Mouse (Mus musculus) intestine, embryonic 14.5 days (tissue): ENCODE results near the gene Ncapg2. TPM values are rescaled to one million over a fixed set of nuclear protein-coding genes. Genes with fewer than 3 reads are reported as not detected.

Experiments
- ATAC-seq: fragments of 200-750 bp; cut with Nextera tagmentation; replicated peaks from 2 replicates; pipeline ENCODE4 v1.8.0; 2017; ENCODE audit warnings: low read depth, moderate number of reproducible peaks, moderate TSS enrichment, moderate library complexity; ENCODE audit not compliant: low FRiP score, low TSS enrichment
- DNase-seq: peaks from one replicate; pipeline ENCODE4 v3.0.0-alpha.2; 2018; ENCODE audit warnings: low spot score
- H3K27ac ChIP-seq: fragments of 300-500 bp; sonication (generic); 2 replicates; pipeline ENCODE4 v1.5.1; 2014; ENCODE audit warnings: low read depth, mild to moderate bottlenecking, control low read depth
- H3K27me3 ChIP-seq: fragments of 300-500 bp; sonication (generic); replicated peaks from 2 replicates; pipeline ENCODE4 v1.6.1; 2014; ENCODE audit warnings: low read length, control low read depth; ENCODE audit not compliant: control insufficient read depth, insufficient read depth
- H3K36me3 ChIP-seq: fragments of 300-500 bp; sonication (generic); 2 replicates; pipeline ENCODE4 v1.6.1; 2014; ENCODE audit warnings: low read length, control low read depth; ENCODE audit not compliant: control insufficient read depth, insufficient read depth
- H3K4me1 ChIP-seq: fragments of 300-500 bp; sonication (generic); replicated peaks from 2 replicates; pipeline ENCODE4 v1.6.1; 2014; ENCODE audit warnings: low read length, control low read depth, mixed read lengths; ENCODE audit not compliant: control insufficient read depth, insufficient read depth
- H3K4me2 ChIP-seq: fragments of 300-500 bp; sonication (generic); 2 replicates; pipeline ENCODE4 v1.6.1; 2014; ENCODE audit warnings: low read length
- H3K4me3 ChIP-seq: fragments of 300-500 bp; sonication (generic); 2 replicates; pipeline ENCODE4 v1.5.1; 2014; ENCODE audit warnings: low read depth, low read length, control low read depth, mixed read lengths
- H3K9ac ChIP-seq: fragments of 300-500 bp; sonication (generic); 2 replicates; pipeline ENCODE4 v1.6.1; 2014; ENCODE audit warnings: mild to moderate bottlenecking, low read length
- H3K9me3 ChIP-seq: fragments of 300-500 bp; sonication (generic); 2 replicates; pipeline ENCODE4 v1.6.1; 2016; ENCODE audit warnings: low read length, control low read depth; ENCODE audit not compliant: control insufficient read depth
- WGBS: fragments of 180-500 bp; shearing (Covaris S2); extraction: QIAGEN DNeasy Blood & Tissue Kit; methylation state at CpG from one replicate; pipeline ENCODE4 v1.1.7; 2014; 5-methylcytosine and 5-hydroxymethylcytosine counted together
- polyA plus RNA-seq: library from polyadenylated mRNA; unstranded; fragments of >200 nt; fragmentation: Nextera tagmentation; extraction: Ambion mirVana; gene quantifications from 2 replicates; pipeline ENCODE4 v1.2.1, GENCODE M21; 2014

The Ncapg2 gene
- polyA plus RNA-seq, 1 experiment from 2014 or later, result 43.7 TPM

GRCm38 (mm10) chr12:116485591-116486403, 80.6 kb downstream of the Ncapg2 start, which contains the start of gene Ptprn2:
Gene Ptprn2, plus strand, starts transcription at chr12:116485720.
- H3K9me3 ChIP-seq, result no peaks in the 10 kb centered on the region
- ATAC-seq (peak; percentile 80), DNase-seq (peak; percentile 94)
- H3K9ac ChIP-seq, result peak within 1 kb of the TSS; percentile 7; the same call in 1 of the 2 replicates
- H3K27me3 ChIP-seq, result peaks cover 13% of the 10 kb centered on the region; the same call in 1 of the 2 replicates
- H3K4me3 ChIP-seq, result peak within 1 kb of the TSS; percentile 46
- H3K27ac ChIP-seq, result no peak within 1 kb of the TSS
- H3K4me1 ChIP-seq, result peaks cover 5% of the 10 kb centered on the region; the same call in 1 of the 2 replicates
- no peaks in the 10 kb centered on the region for H3K36me3 ChIP-seq
- peak within 1 kb of the TSS; percentile 98 for H3K4me2 ChIP-seq
- WGBS, result under 1% methylated on average over 71 of the region's 86 CpGs

- no peaks in the 10 kb centered on the region for H3K36me3 ChIP-seq
- ATAC-seq (no peak), DNase-seq (no peak)
- peaks cover 5% of the 10 kb centered on the region; the same call in 1 of the 2 replicates for H3K4me1 ChIP-seq
- H3K9ac ChIP-seq, result no peak overlapping the region
- no peaks in the 10 kb centered on the region for H3K9me3 ChIP-seq
- peak overlapping the region; percentile 98 for H3K4me2 ChIP-seq
- WGBS, result 4% methylated on average over 10 of the region's 10 CpGs
- H3K4me3 ChIP-seq, result peak overlapping the region; percentile 46
- peaks cover 13% of the 10 kb centered on the region; the same call in 1 of the 2 replicates for H3K27me3 ChIP-seq
- no peak overlapping the region for H3K27ac ChIP-seq
Measured at GRCm38 (mm10) chr12:116486404-116486730, 81.2 kb downstream of the Ncapg2 start.

GRCm38 (mm10) chr12:116488836-116489235, 83.6 kb downstream of the Ncapg2 start:
- Histone ChIP-seq H3K4me2 (no peak overlapping the region), H3K4me3 (no peak overlapping the region), H3K9ac (no peak overlapping the region), H3K9me3 (no peaks in the 10 kb centered on the region), H3K27me3 (peaks cover 13% of the 10 kb centered on the region; the same call in 1 of the 2 replicates), H3K4me1 (peaks cover 5% of the 10 kb centered on the region; the same call in 1 of the 2 replicates), H3K36me3 (no peaks in the 10 kb centered on the region), H3K27ac (no peak overlapping the region)
- 41% methylated on average over 8 of the region's 8 CpGs for WGBS
- DNase-seq, result no peak
- no peak for ATAC-seq

- no peak overlapping the region for H3K4me2 ChIP-seq
- H3K27ac ChIP-seq, result no peak overlapping the region
- ATAC-seq, result no peak
- WGBS, result 72% methylated on average over 5 of the region's 5 CpGs
- no peaks in the 10 kb centered on the region for H3K36me3 ChIP-seq
- no peaks in the 10 kb centered on the region for H3K9me3 ChIP-seq
- no peak overlapping the region for H3K4me3 ChIP-seq
- no peak for DNase-seq
- H3K27me3 ChIP-seq, result peaks cover 13% of the 10 kb centered on the region; the same call in 1 of the 2 replicates
- no peak overlapping the region for H3K9ac ChIP-seq
- H3K4me1 ChIP-seq, result peaks cover 5% of the 10 kb centered on the region; the same call in 1 of the 2 replicates
Measured at GRCm38 (mm10) chr12:116490575-116491356, 85.6 kb downstream of the Ncapg2 start.

- Histone ChIP-seq H3K9ac (no peak overlapping the region), H3K4me2 (no peak overlapping the region), H3K9me3 (no peaks in the 10 kb centered on the region), H3K27me3 (no peaks in the 10 kb centered on the region), H3K4me1 (no peaks in the 10 kb centered on the region), H3K36me3 (no peaks in the 10 kb centered on the region), H3K4me3 (no peak overlapping the region), H3K27ac (no peak overlapping the region)
- DNase-seq, result no peak
- ATAC-seq, result no peak
Measured at GRCm38 (mm10) chr12:116498666-116499065, 93.5 kb downstream of the Ncapg2 start.

GRCm38 (mm10) chr12:116500652-116501051, 95.5 kb downstream of the Ncapg2 start:
- Histone ChIP-seq H3K4me2 (no peak overlapping the region), H3K9me3 (no peaks in the 10 kb centered on the region), H3K9ac (no peak overlapping the region), H3K36me3 (no peaks in the 10 kb centered on the region), H3K27me3 (no peaks in the 10 kb centered on the region), H3K27ac (no peak overlapping the region), H3K4me1 (no peaks in the 10 kb centered on the region), H3K4me3 (no peak overlapping the region)
- ATAC-seq (no peak), DNase-seq (no peak)
- WGBS, result 79% methylated on average over 11 of the region's 11 CpGs

GRCm38 (mm10) chr12:116512482-116512881, 107.3 kb downstream of the Ncapg2 start:
- no peaks in the 10 kb centered on the region for H3K4me1 ChIP-seq
- 65% methylated on average over 1 of the region's 1 CpGs for WGBS
- H3K4me2 ChIP-seq, result no peak overlapping the region
- no peaks in the 10 kb centered on the region for H3K36me3 ChIP-seq
- no peaks in the 10 kb centered on the region for H3K27me3 ChIP-seq
- DNase-seq (no peak), ATAC-seq (no peak; the same call in 1 of the 2 replicates)
- no peak overlapping the region for H3K9ac ChIP-seq
- no peak overlapping the region for H3K4me3 ChIP-seq
- no peak overlapping the region for H3K27ac ChIP-seq
- H3K9me3 ChIP-seq, result no peaks in the 10 kb centered on the region
